9 mouse cellular contexts compared by ENCODE assay signal in genomic region chrX:75796583-75796982, GRCm38 (mm10).
DNase-seq lines count a peak whose midpoint lies in the region; ATAC-seq and TF ChIP-seq lines count a peak whose summit lies in the region.
"Had no signal": no experiment of that assay in that cellular context is flagged by ENCODE, and none has a peak within 500 bp of the region (broad histone marks: within the 10 kb centered on the region; RNA-seq: fewer than 3 reads in every experiment).

No protein-coding gene starts in this region.

- H3K27me3 ChIP-seq in kidney, adult 2 months (replicated peaks; ENCODE audit: control insufficient read depth, insufficient read depth, low read length) = no peaks in the 10 kb centered on the region
- no peaks in the 10 kb centered on the region for H3K27me3 ChIP-seq in forebrain, embryonic 12.5 days

- no peak for ATAC-seq in erythroid progenitor cell, adult 5-6 weeks (replicated peaks; ENCODE audit: low FRiP score, poor library complexity, severe bottlenecking)
- no peak for ATAC-seq in forebrain, embryonic 12.5 days (ENCODE audit: low FRiP score)

- H3K9ac ChIP-seq in forebrain, embryonic 12.5 days = no peak overlapping the region

- H3K4me1 ChIP-seq in kidney, adult 2 months (ENCODE audit: control insufficient read depth, insufficient read depth, low read length) = no peaks in the 10 kb centered on the region
- no peaks in the 10 kb centered on the region for H3K4me1 ChIP-seq in lung, adult 2 months (ENCODE audit: control insufficient read depth, insufficient read depth, low read length)
- no peaks in the 10 kb centered on the region for H3K4me1 ChIP-seq in forebrain, embryonic 12.5 days

- no peak for TF ChIP-seq CTCF in kidney, adult 2 months (conservative IDR thresholded peaks at IDR 0.05; ENCODE audit: insufficient read depth, insufficient read length, low read depth, low read length)
- peak; percentile 34; the same call in 1 of the 2 replicates for TF ChIP-seq CTCF in lung, adult 2 months (IDR thresholded peaks at IDR 0.05; ENCODE audit: insufficient read depth, low read length)

- 0 out of 2 replicates have a peak, but pooled peaks cover 3% of the 10 kb centered on the region for H3K9me3 ChIP-seq in forebrain, embryonic 12.5 days

- WGBS in kidney, adult 2 months = 23% methylated on average over 4 of the region's 4 CpGs
- WGBS in lung, adult 2 months = 22% methylated on average over 4 of the region's 4 CpGs
- 36% methylated on average over 4 of the region's 4 CpGs for WGBS in forebrain, embryonic 12.5 days

- no peak overlapping the region for H3K4me3 ChIP-seq in kidney, adult 2 months (ENCODE audit: insufficient read depth, low read depth, low read length)
- no peak overlapping the region for H3K4me3 ChIP-seq in lung, adult 2 months (replicated peaks; ENCODE audit: extremely low read depth, low read depth, low read length)
- H3K4me3 ChIP-seq in forebrain, embryonic 12.5 days (replicated peaks) = no peak overlapping the region
- H3K4me3 ChIP-seq: myocyte had no signal

- no peak for TF ChIP-seq POLR2A in kidney, adult 2 months (IDR thresholded peaks at IDR 0.05; ENCODE audit: low read depth, low read length)
- TF ChIP-seq POLR2A in lung, adult 2 months (IDR thresholded peaks at IDR 0.05; ENCODE audit: borderline replicate concordance, extremely low read depth, low read depth, low read length) = no peak

- H3K27ac ChIP-seq in kidney, adult 2 months (ENCODE audit: insufficient read depth, low read depth, low read length) = no peak overlapping the region
- no peak overlapping the region for H3K27ac ChIP-seq in forebrain, embryonic 12.5 days

- peak; percentile 43 for DNase-seq in kidney, adult 2 months
- no peak for DNase-seq in kidney, adult 11 months
- DNase-seq in urinary bladder, postnatal 25 days (ENCODE audit: low spot score) = peak; percentile 23
- no peak for DNase-seq in urinary bladder, adult 18-20 months (ENCODE audit: low spot score in 2 of 2)
- peak; percentile 78 for DNase-seq in embryo, embryonic 10.5 days (ENCODE audit: low spot score)
- no peak for DNase-seq in lung, adult 2 months

- no peak overlapping the region for H3K4me2 ChIP-seq in forebrain, embryonic 12.5 days

- H3K36me3 ChIP-seq in kidney, adult 2 months (ENCODE audit: control insufficient read depth, insufficient read depth, low read length) = no peaks in the 10 kb centered on the region
- no peaks in the 10 kb centered on the region for H3K36me3 ChIP-seq in forebrain, embryonic 12.5 days (replicated peaks)

Comparison
In these comparisons a context has a peak if more than half of its experiments do, and no peak if none do; other contexts are left out.
1. DNase-seq: peak in kidney, adult 2 months (single experiment), urinary bladder, postnatal 25 days (single experiment) and embryo, embryonic 10.5 days (single experiment); none in kidney, adult 11 months (single experiment), urinary bladder, adult 18-20 months (0 of 2) and lung, adult 2 months (single experiment).